Mouse (Mus musculus) heart, postnatal 0 days (tissue): Measurements from ENCODE around the gene Cd300a.

ENCODE experiments used
- CTCF ChIP-seq: IDR thresholded peaks from 2 replicates; pipeline ENCODE4 v1.5.1; 2016; ENCODE audit warnings: antibody characterized with exemption, control low read depth, low read depth
- EP300 ChIP-seq: IDR thresholded peaks from 2 replicates; pipeline ENCODE4 v1.6.1; 2016; ENCODE audit warnings: antibody characterized with exemption, low read depth

DNA sequence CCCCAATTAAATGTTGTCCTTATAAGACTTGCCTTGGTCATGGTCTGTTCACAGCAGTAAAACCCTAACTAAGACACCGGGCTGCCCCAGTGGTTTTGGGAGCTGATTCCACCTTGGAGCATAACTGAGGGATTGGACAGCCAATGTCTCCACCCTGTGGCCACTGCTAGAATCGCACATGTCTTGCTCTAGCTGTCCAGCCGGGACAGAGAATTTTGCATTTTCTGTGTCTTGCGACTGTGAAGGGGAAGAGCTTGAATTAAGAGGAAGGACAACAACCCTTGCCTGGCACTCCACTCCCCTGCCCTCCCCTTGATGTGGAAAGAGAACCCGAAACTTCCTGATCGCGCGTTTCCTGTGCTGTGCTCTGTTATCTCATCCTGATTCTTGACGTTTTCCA, 23.0 kb downstream of the Cd300a start:
- TF ChIP-seq CTCF (peak; percentile 87), EP300 (no peak)
